16 mouse cellular contexts compared by ENCODE assay signal in the genomic region with DNA sequence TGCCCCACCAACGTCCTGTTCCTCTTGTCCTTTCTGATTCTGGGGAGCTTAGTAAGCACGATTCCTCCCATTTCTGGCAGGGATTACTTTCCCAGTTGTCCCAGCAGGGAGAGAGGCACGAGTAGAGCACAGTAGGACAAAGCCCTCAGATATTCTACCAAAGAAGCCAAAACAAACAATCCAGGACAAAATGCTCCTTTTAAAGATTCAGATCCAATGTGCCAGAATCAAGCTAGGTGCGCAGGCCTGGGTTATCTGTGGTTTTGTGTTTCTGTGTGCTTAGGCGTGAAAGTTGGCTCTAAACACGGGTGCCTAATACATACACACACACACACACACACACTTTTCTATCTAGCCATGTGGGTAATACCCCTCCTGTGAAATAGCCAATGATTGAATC.
"Had no signal": no experiment of that assay in that cellular context is flagged by ENCODE, and none has a peak within 500 bp of the region (broad histone marks: within the 10 kb centered on the region; RNA-seq: fewer than 3 reads in every experiment).

No protein-coding gene starts in this region.

- H3K9ac ChIP-seq: neural tube, embryonic 12.5 days; neural tube, embryonic 13.5 days; neural tube, embryonic 15.5 days; stomach, embryonic 15.5 days had no signal

- H3K27ac ChIP-seq: neural tube, embryonic 12.5 days; neural tube, embryonic 13.5 days; neural tube, embryonic 15.5 days; stomach, embryonic 15.5 days had no signal

- H3K9me3 ChIP-seq: neural tube, embryonic 12.5 days; neural tube, embryonic 13.5 days; neural tube, embryonic 15.5 days; stomach, embryonic 15.5 days had no signal

- H3K36me3 ChIP-seq: neural tube, embryonic 12.5 days; neural tube, embryonic 13.5 days; neural tube, embryonic 15.5 days; stomach, embryonic 15.5 days had no signal

- H3K4me3 ChIP-seq: neural tube, embryonic 12.5 days; neural tube, embryonic 13.5 days; neural tube, embryonic 15.5 days; stomach, embryonic 15.5 days had no signal

- H3K4me2 ChIP-seq: neural tube, embryonic 12.5 days; neural tube, embryonic 13.5 days; neural tube, embryonic 15.5 days; stomach, embryonic 15.5 days had no signal

- DNase-seq: retina, postnatal 1 day; right cerebral cortex, adult 18-20 months; right cerebral cortex, postnatal 14 days; right cerebral cortex, postnatal 25 days; right cerebral cortex, postnatal 4 days; spleen, adult 18-20 months; thymus, adult 18-20 months; thymus, adult 2 months; thymus, postnatal 14 days; thymus, postnatal 25 days; thymus, postnatal 36 days; thymus, postnatal 4 days had no signal

- H3K4me1 ChIP-seq: neural tube, embryonic 12.5 days; stomach, embryonic 15.5 days had no signal

- H3K27me3 ChIP-seq: neural tube, embryonic 12.5 days; neural tube, embryonic 13.5 days; neural tube, embryonic 15.5 days; stomach, embryonic 15.5 days had no signal
